Mouse (Mus musculus) forelimb bud, embryonic 11.5 days (tissue): ENCODE results near the gene Agmo.

Experiments
- DNase-seq: peaks from one replicate; pipeline ENCODE4 v3.0.0-alpha.2; 2012; ENCODE audit warnings: low read depth, low spot score

The Agmo gene

DNA sequence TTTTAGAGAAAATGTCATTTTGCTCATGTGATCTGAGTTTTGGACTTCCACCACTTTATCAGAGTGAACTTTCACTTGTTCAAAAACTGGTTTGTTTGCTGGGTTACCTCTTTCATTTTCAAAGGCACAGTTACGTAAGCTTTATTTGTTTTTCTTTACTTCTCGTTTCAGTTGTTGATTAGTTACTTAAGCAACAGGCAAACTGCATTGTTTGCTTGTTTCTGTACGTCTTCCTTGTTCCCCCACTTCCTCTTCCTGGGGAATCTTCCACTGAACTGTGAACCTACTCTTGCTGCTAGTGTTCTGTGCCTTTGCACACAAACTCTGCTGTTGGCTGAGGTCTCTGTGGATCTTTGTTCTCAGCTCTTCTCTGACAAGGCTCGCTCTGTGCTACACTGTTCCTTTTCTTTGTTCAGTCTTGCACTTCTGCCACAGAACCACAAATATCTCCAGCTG is at the start of gene Agmo:
TSS of gene Agmo (plus strand) at position 76 of the 456 bp plus-strand sequence.
- no peak for DNase-seq

DNA sequence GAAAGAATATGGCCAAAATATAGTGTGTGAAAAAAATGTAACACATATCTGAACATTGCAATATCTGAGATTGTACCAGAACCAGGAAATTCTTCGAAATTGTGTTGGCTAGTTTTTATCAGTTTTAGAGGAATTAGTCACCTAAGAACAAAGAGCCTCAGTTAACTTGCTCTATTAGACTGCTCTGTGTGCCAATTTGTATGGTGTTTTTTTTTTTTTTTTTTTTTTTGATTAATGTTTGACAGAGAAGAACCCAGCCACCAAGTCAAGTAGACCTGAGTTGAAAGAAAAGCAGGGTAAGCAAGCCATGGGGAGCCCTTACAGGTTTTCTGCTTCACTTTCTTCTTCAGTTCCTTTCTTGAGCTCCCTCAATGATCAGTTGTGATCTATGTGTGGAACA is 10.3 kb upstream of the Agmo start:
- DNase-seq, result no peak

DNA sequence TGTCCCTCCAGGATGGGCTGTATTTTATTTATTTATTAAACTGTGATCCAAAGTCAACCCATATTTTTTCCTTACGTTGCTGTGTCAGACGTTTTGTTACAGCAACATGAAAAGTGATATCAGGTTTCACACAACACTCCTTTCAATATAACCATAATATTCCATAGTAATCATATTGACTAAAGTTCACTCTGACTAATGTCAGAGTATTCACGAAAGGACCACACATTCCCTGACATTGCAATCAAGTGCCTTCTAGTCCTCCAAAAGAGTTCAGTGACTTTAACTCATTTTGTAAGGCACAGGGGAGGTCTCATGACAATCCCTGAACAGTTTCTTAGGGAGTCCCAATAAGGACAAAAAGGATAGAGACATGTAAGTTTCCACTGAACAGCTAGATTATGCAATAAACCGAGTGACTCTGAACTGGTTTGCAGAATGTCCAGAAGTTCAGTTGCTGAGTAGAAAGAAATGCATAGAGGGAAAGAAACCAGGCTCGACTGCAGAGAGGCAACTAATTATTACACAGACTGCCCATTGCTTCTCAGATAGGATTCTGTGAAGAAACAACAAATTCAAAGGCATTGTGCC is 371 bp upstream of the Agmo start:
- no peak for DNase-seq

DNA sequence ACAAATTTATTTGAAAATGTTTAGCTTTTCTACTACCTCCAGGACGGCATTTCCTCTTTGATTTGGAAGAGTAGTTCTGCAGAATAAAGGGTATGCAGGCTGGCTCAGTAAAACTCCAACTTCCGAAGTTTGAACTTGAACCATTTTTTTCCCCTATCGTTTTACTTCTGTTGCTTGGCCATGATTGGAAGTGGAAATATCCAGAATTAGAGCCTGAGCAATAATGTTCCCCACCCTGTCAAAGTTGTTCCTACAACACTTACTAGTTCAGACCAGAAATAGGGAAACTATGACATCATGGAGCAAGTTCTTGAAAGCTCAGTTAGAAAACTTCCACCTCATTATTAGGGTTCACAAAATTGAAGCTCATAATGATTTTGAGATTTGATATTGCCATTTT is 1.0 kb downstream of the Agmo start:
- DNase-seq, result no peak

DNA sequence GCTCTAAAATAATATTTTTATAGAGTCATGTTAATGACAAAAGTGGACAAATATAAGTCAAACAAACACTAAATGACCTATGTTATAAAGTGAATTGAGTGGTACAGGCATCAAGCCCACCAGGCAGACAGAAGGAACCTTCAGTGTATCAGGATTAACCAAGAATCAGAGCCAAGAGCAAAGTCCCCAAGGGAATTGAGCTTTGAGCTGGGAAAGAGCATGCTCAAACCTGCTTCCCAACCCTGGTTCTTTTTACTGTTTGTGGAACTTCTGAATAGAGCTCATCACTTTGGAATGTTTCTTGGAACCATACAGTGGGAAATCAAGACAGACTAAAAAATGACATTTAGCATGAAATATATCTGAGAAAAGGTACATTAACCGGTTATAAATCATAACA is 3.4 kb downstream of the Agmo start:
- no peak for DNase-seq

DNA sequence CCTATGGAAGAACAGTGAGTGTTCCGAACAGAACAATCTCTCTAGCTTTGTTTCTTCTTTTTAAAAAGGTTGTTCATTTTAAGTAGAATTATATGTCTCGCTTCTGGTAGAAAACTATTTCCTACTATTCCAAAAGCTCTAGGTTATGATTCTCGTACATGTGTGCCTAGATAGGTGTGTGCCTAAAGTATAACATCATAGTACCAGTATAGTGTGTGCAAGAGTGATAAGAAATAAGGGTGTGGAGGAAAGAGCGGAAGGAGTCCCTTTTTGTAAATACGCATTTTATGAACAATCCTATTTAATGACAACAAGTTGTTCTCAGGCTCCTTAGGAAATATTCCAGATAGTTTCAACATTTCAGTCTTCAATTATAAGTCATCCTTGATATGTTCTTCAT is 10.2 kb downstream of the Agmo start:
- no peak for DNase-seq

DNA sequence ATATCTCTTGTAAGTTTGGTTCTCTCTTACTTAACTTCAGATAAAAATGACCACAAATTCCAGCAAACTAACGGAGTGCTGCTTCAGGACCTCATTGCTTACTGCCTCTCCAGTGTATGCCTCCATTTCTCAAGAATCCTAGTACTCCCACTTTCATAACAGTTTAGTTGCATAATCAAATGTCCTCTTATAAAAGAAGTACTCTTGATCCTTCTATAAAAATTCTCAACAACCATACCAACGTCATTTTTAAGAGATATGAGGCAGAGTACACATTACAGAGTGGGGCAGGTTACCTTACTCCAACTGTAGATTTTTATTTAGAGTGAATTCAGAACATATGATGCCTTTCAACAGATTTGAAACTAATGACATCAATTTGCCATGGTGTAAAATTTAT is 15.7 kb downstream of the Agmo start:
- DNase-seq, result no peak

DNA sequence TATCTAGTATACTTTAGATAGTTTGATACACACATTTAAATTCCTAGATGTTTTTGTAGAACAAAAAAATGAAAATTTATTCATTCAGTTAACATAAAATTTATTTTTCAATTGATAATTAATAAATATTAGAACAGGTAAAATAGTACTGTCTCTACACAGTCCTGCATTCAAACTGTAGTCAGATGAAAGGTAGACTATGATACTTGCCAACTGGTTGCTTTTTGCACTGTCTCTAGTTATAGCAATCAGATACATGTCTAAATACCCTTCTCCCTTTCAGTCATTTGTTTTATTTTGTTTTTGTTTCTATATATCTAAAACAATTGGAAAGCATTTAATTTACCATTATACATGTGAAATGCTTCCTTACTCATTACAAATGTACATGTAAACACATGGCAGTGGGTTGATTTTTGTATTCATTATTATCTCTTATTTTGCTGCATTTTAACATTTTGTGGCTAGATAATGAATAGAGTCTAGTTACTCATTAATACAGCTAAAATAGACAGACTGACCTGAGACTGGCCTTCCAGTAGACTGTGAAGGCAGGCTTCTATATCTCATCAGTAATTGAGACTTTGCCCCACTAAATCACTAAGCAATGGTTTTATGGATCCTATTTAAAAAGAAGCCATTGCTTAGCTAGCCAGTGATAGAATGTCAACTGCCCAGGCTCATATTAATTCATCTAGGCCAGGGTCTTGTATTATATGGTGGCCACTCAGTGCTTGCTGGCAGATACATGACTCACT is 18.5 kb downstream of the Agmo start:
- DNase-seq, result no peak

DNA sequence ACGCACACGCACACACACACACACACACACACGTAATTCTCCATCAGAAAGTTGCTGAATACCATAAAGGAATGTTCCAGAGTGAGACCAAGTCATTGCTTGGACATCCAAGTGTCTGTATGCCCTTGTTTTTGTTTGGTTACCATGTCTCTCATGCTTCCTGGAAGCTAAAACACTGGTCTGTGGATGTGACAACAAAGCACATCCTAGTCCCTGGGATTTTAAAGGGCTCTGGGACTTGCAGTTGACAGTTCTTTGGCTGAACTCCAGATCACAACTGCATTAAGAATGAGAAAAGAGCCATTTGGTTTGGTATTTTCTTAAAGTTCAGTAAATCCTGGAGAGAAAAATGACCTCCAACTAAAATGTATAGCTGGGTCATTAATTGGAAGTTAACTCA is 22.2 kb downstream of the Agmo start:
- no peak for DNase-seq

DNA sequence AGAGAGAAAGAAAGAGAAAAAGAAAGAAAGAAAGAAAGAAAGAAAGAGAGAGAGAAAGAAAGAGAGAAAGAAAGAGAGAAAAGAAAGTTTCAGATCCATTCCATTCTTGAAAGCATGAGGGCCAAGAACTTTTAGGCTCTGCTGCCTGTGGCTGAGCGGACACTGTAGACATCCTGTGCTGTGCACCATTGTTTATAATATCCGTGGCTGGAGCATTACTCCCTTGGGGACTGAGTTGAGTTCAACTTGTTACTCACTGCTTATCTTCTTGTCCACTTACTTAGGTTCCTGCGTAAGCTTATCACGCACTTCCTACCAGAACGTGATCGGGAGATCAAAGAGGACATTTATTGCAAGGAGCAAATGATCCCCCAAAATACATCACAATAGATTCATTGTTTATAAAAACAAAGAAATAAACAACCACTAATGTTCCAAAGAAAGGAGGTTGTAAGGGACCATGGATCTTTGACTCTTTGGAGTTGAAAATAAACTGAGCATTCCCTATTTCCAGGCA is 27.3 kb downstream of the Agmo start:
- no peak for DNase-seq

DNA sequence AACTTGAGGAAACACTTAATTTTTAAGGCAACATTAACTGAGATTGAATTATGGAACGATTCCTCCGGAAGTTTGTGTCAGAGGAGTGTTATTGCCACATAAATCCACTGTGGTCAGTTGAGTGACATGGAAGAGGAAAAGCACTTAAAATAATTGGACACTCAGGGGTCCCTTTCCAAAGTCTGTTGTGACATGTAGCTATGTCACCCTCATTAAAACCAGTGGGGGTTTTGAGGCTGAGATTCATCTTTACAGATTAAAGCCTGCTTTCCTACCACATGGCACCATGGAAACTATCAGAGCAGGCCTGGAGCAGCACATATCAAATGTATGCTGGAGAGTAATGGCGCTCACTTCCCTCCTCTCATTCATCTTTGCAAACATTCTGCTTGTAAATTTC is 31.2 kb downstream of the Agmo start:
- DNase-seq, result peak; percentile 52

DNA sequence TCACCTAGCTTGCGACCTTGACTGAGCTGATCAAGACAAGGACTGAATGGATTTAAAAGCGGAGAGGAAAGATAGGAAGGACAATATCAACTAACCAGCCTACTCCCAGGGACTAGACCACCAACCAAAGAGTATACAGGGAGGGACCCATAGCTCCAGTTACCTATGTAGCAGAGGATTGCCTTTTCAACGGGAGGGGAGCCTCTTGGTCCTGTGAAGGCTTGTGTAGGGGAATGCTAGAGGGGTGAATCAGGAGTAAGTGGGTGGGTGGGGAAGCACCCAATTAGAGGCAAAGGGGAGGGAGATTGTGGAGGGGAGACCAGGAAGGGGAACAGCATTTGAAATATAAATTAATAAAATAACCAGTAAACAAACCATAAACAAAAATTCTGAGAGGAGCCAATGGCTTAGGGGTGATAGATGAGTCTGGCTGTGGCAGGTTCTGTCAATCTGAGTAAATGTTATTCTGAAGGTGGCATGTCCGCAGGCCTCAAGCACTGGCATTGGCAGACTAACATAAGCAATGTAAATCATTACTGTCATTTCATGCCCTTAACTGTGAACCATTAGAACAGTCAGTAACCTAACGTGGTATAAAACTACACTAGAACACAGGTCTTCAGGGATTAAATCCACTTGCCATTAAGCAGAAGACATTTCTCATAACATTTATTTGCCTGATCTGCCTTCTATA is 32.7 kb downstream of the Agmo start:
- DNase-seq, result no peak

DNA sequence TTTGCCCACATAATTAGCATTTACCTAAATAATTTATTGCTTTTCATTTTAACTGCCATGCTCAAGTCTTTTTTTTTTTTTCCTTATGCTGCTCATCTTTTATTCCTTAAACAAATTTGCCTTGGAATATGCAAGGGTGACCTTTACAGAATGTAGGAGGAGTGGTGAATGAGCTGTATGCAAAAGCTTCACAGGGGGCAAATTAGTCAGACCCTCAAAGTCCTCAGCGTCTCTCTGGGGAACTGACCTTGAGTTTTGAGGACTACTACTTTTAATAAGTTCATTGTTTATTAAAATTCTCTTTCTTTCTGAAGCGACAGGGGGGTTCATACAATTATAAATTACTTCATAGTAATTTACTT is 33.2 kb downstream of the Agmo start:
- no peak for DNase-seq

DNA sequence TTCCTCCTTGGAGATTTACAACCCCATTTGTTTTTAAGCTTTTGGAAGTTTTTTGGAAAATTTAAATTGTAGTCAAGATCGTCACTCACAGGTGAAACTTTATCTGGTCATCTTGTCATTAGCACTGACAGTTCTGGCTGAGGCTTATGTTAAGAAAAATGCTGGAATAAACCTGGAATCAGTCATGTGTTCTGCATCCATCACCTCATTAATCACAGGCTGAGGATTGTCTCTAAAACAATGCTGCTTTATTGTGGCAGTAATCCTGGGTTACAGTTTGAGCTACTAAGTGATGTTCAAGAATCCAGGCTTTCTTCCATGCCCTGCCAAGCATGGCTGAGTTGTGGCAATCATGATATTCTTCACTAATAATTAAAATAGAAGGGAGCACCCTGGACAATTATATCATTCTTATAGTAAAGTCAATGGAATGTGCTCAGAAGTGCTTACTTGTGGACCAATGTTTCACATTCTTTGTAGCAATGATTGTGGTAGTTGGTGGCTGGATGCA is 65.6 kb downstream of the Agmo start:
- DNase-seq, result peak; percentile 58

DNA sequence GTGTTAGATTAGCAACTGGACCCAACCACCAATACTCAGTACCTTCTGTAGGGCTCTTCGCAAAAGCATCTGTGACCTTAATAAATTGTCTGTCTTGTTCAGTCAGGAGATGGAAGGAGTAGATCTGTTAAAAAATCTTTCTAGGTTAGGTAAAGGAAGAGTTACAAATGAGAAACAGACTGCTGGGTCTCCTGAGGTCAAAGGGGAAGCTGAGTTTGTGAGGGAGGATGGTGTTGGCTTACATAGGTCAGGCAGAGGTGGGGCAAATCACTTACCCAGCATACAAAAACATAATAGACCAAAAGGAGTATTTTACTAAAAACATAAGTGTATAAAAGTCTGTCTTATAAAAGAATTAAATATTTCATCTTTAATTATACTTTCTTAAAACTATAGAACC is 69.3 kb downstream of the Agmo start:
- peak; percentile 41 for DNase-seq

DNA sequence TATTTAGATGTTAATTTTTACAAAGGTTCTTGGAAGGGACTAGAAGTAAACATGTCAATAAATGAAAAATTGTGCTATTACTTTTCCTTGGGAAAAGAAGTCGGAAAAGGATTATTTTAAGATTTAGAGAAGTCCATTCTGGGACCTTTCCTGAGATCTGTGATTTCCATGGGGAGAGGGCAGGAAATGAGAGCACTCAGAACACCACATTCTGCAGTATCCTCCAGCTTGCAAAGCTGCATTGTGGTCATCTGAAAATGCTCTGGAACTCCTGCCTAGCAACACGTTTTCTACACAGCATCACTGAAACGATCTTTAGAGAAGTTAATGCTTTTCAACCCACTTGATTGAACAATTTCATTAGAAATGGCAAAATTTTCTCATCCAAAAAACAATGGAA is 81.4 kb downstream of the Agmo start:
- DNase-seq, result no peak

DNA sequence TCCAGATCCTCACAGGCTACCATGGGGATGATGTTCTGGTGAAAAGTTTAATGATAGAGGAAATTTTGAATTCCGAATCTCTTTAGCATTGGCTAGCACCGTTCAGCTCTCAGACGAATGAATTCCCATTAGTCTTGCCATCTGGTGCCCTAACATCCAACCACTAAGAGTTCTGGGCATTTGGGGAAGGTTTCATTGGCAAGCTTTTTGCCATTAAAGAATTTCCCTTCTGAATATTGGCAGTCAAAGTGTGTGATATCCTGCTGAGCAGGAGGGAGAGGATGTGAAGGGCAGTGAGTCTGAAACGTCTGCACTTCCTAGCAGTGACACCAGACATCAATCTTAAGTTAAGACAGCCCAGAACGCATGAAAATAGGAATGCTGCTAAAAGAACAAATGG is 93.5 kb downstream of the Agmo start:
- DNase-seq, result no peak

DNA sequence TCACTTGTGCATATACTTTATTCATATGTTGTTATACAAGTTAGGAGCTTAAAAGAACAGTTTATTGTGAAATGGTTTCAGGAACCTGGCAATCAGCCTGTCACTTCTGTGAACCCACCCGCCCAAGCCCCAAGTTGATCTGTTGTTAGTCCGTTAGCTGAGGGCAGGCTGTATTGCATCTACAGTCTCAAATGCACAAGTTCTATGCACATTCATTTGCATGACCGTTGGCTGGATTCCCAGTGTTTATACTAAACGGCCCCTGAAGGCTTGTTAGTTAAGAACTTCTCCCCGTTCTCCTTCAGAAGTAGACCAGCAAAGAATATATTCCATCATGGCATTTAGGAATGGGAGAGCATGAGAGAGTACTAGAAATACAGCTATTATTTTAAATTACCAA is 102.8 kb downstream of the Agmo start:
- DNase-seq, result no peak

DNA sequence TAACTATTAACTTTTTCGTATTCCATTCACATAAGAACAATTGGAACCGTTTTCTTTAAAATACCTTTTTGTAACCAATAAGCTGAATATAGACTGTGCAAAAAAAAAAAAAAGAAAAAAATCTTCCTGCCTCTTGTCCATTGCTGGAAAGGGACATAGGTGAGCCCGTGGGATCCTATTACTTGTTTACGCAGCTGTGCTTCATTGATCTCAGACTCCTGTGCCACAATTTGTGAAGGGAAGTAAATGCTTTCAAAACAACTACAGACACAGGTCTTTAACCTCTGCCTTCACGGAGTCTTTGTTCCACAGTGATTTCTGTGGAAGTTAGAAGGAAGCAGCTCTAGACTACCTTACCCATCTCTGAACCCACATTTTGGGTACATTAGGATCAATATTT is 104.3 kb downstream of the Agmo start:
- DNase-seq, result no peak

DNA sequence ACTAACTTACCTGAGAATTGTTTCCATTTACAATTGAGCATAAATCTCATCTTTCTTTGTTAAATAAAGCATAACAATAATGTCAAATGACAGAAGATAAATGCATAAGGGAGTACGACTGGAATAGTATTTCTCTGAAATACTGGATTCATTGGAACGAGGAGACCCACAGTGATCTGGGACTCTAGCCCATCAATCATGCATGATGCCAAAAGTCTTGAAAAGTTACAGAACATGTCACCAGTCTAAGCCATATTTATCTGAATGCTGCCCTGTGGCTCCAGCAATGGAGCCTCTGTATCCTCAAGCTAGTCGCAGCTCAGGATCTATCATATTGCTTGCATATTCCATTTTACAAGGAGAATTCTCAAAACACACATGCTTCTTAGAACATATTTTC is 150.9 kb downstream of the Agmo start:
- DNase-seq, result no peak

DNA sequence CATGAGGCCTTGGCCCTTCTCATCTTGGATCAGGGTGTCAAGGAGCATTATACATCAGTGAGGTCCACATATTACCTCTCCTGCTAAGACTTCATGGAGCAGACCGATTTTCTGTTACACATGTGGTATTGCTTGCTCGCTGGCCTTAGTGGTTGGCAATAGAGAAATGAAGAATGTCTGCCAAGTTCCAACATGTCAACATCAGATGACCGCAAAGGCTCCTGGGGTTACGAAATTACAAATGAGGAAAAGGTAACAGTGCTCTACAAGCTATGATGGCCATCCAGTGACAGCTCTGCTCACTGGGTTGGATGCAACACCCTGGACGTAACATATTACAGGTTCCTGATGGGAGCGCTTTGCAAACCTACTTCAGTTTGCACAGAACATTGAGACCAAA is 161.1 kb downstream of the Agmo start:
- DNase-seq, result no peak

DNA sequence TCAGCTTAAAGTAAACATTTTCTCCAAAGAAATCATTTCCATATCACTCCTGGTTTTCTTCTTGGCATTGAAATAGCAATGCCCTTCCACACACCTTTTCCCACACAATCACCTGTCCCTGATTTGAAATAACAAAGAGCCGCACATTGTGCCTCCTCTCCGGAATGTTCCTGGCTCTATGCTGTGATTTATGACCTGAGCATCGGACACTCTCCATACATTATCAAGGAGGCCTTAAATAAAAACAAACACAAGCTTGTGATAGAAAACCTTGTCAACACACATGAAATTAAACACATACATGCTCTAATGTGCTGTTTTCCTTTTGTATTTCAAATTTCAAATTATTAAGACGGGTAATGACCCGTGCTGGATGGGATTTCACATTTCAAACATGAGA is 184.9 kb downstream of the Agmo start:
- DNase-seq, result peak; percentile 55

DNA sequence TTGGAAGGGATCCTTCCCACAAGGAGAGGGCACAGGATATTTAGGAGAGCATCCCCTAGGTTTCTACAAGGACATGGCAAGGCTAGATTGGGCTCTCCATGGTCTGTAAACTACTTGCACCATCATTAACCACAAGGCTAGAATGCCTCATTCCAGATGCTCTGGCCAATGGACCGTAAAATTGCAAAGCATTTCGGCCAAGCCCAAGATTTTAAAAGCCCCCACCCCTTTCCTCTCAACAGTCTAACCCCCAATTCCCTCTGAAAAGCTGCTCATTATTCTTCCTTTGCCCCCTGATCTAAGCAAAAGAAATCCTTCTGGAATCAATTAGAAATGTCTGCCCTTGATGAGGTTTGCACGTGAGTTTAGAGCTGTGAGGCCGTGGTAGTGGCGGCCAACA is 185.3 kb downstream of the Agmo start:
- peak; percentile 88 for DNase-seq
